Mouse (Mus musculus) liver, embryonic 14.5 days (tissue): ENCODE results near the gene Nck1.

Experiments
- CTCF ChIP-seq: IDR thresholded peaks from 2 replicates; pipeline ENCODE4 v1.5.1; 2016; ENCODE audit warnings: antibody characterized with exemption, low read depth, control low read depth
- EP300 ChIP-seq: IDR thresholded peaks from 2 replicates; pipeline ENCODE4 v1.6.1; 2016; ENCODE audit warnings: antibody characterized with exemption, low read depth

- no peak for TF ChIP-seq CTCF
- TF ChIP-seq EP300: no peak
Observed at GRCm38 (mm10) chr9:100580196-100580740, 34.3 kb upstream of the Nck1 start.
